Mouse (Mus musculus) cerebellum, postnatal 25 days (tissue): Measurements from ENCODE around the gene Adam33.

Experiments used
- DNase-seq, 2 experiments: peaks; one replicate each; pipeline ENCODE4 v3.0.0; 2021; ENCODE audit warnings: mixed read lengths in 2 of 2

Adam33 gene

DNA sequence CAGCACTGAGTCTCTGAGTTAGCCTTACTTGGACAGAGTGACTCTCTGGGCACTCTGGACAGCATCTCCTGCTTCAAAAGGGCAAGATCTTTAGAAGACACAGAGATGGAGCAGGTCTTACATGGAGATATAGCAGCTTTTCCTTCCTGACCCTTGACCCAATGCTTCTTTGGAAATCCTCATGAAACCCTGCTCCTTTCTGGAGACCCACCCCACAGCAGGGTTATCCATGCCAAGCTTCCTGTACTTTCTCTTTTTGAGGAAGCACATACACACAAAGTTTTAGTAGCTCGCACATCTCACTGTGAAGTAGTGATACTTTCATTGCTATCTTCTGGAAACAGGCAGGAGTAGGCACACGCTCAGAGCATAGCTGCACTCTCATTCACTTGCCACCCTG lies 38.4 kb downstream of the Adam33 start:
- DNase-seq = no peak

DNA sequence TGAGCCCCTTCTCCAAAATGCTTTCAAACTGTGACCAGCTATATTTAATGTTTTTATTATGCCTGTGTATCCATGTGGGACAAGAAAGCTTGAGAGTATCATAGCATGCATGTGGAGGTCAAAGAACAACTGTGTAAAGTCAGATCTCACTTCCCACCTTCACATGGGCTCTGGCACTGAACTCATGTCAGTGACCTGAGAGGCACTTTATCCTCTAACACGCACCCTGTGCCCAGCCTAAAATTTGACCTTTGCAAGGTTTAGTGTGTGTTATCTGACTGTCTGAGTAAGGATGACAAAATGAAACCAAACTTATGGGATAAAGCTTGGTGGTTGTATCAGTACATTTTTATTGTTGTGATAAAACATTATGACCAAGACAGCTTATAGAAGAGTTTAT lies 53.0 kb downstream of the Adam33 start:
- no peak for DNase-seq

DNA sequence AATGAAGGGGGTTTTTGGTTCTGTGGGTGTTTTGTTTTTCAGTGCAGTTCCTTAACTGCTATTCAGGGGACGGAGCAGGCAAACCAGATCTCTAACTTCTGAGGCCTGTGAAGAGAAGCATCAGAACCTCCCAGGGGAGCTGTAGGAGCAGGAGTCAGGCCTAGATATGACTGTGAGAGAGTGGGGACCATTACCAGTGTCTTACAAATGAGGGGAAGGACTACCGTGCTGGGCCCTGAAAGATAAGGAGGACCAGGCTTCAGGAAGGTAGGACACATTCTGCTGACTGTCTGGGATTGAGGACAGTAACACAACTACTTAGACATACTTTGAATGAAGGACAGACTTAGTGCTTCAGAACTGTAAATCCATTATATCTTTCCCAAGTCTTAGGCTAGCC lies 54.5 kb downstream of the Adam33 start:
- DNase-seq = no peak
